Mouse (Mus musculus) gastrocnemius, postnatal 25 days (tissue): ENCODE measurements around the gene A930004D18Rik. TPM values are rescaled to one million over a fixed set of nuclear protein-coding genes. Genes with fewer than 3 reads are reported as not detected.
"Not testable (repeated sequence)": the region's sequence is repeated elsewhere in the genome, so short reads cannot be mapped to it uniquely, and the experiment has no call there.

ENCODE experiments used
- DNase-seq: peaks from one replicate; pipeline ENCODE4 v3.0.0; 2022
- microRNA-seq, 2 experiments: library from miRNA; unstranded; fragments of <30 nt; microRNA quantifications; one replicate each; pipeline ENCODE4 v1.2.0; 2021; ENCODE audit warnings: borderline replicate concordance in 2 of 2
- total RNA-seq, 2 experiments: library from RNA; stranded (reverse); gene quantifications; 1 replicate in 1 of 2; 2 replicates in 1 of 2; pipeline ENCODE4 v1.2.3; 2021

A930004D18Rik gene
- total RNA-seq, 2 experiments from 2014 or later = 0.20 to 1.6 TPM

DNA sequence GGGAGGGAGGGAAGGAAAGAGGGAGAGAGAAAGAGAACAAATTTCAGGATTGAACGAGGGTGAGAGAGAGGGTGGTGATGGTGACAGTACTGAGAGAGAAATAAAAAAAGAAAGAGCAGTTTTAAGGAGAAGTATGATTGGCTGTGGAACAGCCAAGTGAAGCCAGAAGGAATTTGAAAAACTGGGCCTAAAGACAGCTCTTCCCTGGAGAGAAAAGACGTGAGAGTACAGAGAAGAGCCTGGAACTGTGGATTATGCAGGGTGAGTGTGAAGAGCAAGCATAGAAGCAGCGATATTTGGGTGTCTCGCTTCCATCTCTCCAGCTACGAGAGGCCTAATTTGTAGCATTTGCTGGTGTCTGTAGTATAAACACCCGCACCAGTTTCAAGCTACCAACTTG is 26.3 kb downstream of the A930004D18Rik start:
- no peak for DNase-seq

DNA sequence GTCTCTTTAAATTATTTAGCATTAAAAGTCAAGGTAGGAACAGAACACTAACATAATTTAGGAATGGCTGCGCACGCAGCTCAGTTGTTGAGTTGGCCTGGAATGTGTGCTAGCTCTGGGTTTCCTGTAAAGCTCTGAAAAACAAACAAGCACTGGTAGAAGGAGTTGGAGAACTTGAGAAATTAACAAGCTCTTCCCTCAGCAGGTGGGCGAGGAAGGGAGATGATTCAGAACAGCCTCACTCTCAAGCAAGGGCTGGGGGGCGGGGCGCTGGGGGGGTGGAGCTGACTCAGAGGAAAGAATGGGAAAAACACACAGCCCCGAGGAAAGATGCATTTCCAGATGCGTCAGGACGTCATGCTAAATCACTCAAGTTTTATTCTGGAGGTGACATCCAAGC is 32.4 kb downstream of the A930004D18Rik start:
- no peak for DNase-seq

DNA sequence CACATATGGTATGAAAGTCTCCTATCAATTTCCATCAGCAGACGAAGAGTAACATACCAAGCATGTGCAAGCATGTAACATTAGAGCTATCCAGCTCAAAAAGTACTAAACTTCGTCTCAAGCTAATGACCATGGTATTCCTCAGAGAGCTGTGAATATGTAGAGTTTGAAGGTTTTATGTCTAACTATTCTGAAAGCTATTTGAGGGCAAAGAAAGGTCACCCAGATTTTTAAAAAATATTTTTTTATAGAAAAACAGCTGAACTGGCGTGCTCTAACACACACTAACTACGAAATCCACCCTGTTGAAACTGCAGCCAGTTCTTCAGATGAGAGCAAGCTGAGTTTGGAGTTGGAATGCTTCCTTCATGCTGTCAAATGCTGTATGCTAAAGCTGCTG is 33.3 kb downstream of the A930004D18Rik start:
- DNase-seq = no peak

DNA sequence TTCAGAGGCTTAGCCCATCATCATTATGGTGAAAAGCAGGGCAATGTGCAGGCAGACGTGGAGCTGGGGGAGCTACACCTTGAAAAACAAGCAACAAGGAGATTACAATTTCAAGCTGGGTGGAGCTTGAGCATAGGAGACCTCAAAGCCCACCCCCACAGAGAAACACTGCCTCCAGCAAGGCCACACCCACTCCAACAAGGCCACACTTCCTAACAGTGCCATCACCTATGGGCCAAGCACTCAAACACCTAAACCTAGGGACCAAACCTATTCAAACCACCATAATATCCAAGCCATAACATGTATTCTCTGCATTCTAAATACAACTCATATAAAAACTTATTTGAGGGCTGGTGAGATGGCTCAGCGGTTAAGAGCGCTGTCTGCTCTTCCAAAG is 35.2 kb downstream of the A930004D18Rik start:
- no peak for DNase-seq

DNA sequence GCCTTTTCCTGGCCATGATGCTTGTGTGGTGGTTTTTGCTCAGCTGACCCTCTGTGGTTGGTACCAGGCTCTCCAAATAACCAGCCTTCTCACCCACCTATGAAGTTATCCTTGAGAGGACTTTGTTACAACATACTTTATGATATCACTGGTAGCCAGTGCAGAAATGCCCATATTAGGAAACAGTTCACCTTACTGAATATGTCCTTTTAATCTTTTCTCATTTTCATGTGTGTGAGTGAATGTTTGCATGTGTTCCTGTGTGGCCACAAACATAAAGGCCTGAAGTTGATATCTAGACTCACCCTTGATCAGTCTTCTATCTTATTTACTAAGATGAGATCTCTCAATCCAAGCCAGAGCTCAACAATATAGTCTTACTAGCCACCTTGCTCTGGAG is 40.7 kb downstream of the A930004D18Rik start, which contains the start of gene H2al2a:
H2al2a (minus strand) TSS at position 101 of the 400 bp plus-strand sequence.
- DNase-seq = no peak

DNA sequence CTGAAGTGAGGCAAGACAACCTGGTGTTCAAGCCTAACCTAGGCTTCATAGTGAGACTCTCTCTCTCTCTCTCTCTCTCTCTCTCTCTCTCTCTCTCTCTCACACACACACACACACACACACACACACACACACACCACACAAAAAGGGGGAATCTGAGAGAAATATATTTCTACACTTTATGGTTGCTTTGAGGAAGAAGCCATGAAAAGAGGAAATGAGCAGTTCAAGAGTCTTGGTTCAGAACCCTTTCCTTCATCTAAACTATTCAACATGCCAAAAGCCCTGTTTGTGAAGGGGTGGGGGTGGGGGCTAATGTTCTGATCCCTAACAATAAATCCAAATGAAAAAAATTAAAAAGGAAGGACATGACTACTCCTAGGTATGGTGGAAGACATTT is 48.0 kb downstream of the A930004D18Rik start:
- no peak for DNase-seq

DNA sequence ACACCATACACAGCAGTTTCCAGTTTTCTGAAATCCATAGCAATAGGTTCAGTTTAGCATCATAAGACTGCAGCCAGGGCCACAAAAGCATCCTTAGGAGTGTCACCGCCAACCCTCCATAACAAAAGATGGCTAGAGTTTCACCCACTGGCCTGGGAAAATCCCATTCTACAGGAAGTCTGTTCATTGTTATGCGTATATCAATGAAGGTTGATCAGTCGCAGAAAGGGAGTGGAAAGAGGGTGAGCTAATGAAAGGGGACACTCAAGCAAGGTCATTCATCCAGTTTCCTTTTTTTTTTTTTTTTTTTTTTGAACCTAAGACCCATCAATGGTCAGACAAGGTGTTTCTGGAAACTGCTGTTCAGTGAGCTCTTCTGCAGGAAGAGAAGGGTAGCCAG is 48.4 kb downstream of the A930004D18Rik start:
- no peak for DNase-seq

DNA sequence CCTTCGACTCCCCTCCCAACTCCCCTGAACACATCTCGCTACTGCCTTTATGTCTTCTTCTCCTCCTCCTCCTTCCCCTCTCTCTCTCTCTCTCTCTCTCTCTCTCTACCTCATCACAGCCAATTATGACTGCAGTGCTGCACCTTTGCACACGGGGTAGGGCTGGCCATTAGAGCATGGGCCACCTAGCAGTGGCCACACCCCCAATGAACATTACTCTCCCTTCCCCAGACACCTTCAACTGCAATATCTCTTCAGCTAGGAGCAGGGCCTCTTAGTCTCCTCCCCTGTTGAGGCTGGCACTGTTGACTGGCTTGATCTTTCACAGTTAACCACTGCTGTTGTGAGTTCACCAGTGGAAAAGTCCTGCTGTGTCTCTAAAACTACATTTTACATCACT is 50.8 kb downstream of the A930004D18Rik start:
- no peak for DNase-seq

DNA sequence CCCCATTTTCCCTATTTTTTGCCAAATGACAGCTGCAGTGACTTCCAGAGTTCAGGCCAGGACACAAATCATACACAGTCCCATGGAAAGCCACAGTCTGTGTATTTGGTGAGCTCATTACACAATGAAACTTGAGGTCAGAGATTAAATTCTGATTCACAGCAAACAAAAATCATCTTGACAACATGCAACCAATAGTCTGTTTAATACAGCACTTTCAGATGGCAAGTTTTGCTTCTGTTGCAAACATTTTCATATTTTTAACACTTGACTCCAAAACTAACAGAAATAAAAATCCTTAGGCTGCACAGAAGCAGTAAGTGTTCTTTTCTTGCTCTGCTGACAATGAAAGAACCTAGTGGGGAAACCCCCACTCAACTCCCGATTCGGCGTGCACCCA is 52.8 kb downstream of the A930004D18Rik start:
- DNase-seq = no peak

DNA sequence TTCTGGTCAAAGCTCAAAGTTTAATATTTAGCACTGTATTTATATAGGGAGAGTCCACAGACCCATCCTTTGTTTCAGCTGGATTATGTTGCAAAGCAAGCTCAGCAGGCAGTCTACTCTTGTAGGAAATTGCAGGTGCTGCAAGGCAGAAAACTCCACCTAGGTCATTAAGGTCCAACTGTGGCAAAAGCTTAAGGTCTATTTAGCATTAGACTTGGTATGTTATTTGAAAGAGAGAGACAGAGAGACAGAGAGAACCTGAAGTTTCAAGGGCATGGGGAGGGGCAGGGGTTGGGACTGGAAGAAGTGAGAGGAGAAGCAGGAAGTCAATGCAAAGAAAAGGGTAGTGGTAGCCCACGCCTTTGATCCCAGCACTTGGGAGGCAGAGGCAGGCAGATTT is 54.8 kb downstream of the A930004D18Rik start:
- no peak for DNase-seq

DNA sequence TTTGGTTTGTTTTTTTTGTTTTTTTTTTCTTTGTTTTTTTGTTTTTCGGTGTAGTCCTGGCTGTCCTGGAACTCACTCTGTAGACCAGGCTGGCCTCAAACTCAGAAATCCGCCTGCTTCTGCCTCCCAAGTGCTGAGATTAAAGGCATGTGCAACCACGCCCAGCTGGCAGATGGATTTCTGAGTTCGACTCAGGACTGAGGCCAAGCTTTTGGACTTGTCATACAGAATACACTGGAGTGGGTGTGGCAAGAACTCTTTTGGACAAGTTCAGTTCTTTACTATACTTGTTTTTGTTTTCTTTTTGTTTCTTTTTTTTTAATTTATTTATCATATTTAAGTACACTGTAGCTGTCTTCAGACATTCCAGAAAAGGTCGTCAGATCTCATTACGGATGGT is 58.8 kb downstream of the A930004D18Rik start:
- no peak for DNase-seq

DNA sequence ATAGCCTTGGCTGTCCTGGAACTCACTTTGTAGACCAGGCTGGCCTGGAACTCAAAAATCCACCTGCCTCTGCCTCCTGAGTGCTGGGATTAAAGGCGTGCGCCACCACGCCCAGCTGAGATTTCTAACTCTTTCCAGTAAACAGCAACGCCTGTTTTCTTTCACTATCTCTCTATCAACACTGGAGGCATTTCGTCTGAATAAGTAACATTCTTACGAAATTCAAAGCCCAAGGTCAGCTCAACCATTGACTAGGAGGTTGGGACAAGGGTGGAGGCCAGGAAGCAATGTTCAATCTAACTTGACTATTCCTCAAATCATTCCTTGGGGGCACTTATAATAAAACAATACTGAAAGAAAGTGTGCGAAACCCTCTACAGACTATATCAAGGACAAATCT is 59.3 kb downstream of the A930004D18Rik start:
- DNase-seq = not testable (repeated sequence)

DNA sequence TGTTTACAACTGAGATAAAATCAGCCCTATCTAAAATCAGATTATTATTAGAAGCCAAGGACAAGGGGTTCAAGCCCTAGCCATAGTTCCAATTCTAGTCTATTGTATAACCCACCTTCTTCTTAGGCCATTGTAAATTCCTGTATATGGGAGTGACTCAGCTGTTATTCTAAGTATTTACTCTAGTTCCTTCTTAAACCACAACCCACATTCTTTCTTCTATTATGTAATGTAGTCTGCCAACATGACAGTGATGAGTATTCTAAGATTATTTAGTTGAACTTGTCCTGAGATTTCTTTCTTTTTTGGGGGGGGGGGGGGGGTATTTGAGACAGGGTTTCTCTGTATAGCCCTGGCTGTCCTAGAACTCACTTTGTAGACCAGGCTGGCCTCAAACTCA is 59.9 kb downstream of the A930004D18Rik start:
- not testable (repeated sequence) for DNase-seq

DNA sequence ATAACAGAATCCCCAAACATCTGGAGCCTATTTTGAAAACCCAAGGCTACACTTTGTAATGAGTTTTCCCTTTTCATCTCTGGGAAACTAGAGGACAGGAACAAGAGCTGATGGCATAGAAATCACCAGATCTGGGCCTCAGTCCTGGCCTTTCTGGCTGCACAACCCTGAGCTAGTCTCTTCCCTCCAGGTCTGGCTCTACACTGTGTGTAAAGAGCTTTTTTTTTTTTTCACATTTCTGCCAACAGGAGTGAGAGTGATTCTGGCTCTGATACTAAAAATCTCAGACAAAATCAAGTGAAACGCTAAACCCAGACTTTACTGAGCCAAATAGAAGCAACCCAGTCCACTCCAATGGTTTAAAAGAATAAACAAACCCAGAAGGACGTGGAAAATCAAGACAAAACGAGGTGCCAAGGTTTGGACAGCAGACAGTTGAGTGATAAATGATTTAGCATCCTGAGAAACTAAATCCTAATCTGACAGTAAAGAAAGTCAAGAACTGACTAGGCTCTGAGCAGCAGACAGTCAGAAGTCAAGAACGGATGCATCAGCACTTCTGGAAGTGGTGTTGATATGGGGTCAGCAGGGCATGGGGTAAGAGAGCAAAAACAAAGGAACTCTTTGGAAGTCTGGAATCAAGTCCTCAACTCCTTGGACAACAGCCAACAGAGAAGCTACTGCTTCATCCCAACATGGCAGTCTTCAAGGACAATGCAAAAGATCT is 61.8 kb downstream of the A930004D18Rik start:
- peak; percentile 34 for DNase-seq

Small RNA genes within 50 kb of the gene (microRNA-seq; reads per million reads assigned to microRNA genes)
- 0 to 0.53 reads per million in 2 experiments for gene Mir7655

Other genes with a start within 250 kb of the A930004D18Rik start
- not detected for gene H2al2a, start 40.8 kb downstream of the A930004D18Rik start, total RNA-seq
- under 1 TPM; 0.32 to 0.54 TPM for gene Skida1, start 11.3 kb upstream of the A930004D18Rik start, total RNA-seq
- gene Mllt10, start 17.5 kb upstream of the A930004D18Rik start, total RNA-seq = 10 to 100 TPM; 15.1 to 18.5 TPM